Mouse (Mus musculus): ENCODE results near the gene Ms4a3. TPM values are rescaled to one million over a fixed set of nuclear protein-coding genes. Genes with fewer than 3 reads are reported as not detected.

Ms4a3 gene
- polyA plus RNA-seq, 1 experiment from 2014 or later = 14.7 TPM

GRCm38 (mm10) chr19:11623551-11623950 is 17.1 kb downstream of the Ms4a3 start, which contains the start of gene Ms4a2:
Ms4a2 (minus strand) TSS chr19:11623719.
- no peaks in the 10 kb centered on the region for H3K36me3 ChIP-seq
- H3K9me3 ChIP-seq (replicated peaks) = no peaks in the 10 kb centered on the region
- H3K9ac ChIP-seq = no peak within 1 kb of the TSS
- no peak within 1 kb of the TSS for H3K4me3 ChIP-seq (replicated peaks)
- H3K4me2 ChIP-seq = no peak within 1 kb of the TSS
- no peak within 1 kb of the TSS for H3K27ac ChIP-seq
- no peak for ATAC-seq (ENCODE audit: low read depth)
- no peak for DNase-seq
- 63% methylated on average over 2 of the region's 2 CpGs for WGBS (ENCODE audit: insufficient replicate concordance)
- no peaks in the 10 kb centered on the region for H3K27me3 ChIP-seq
- peaks cover 13% of the 10 kb centered on the region for H3K4me1 ChIP-seq (replicated peaks)

- no peak overlapping the region for H3K4me3 ChIP-seq (replicated peaks)
- no peaks in the 10 kb centered on the region for H3K27me3 ChIP-seq
- no peaks in the 10 kb centered on the region for H3K36me3 ChIP-seq
- no peak overlapping the region for H3K4me2 ChIP-seq
- peaks cover 30% of the 10 kb centered on the region for H3K4me1 ChIP-seq (replicated peaks)
- ATAC-seq (ENCODE audit: low read depth) = peak; percentile 87
- no peaks in the 10 kb centered on the region for H3K9me3 ChIP-seq (replicated peaks)
- no peak overlapping the region for H3K27ac ChIP-seq
- DNase-seq = no peak
- H3K9ac ChIP-seq = no peak overlapping the region
These were observed 22.7 kb downstream of the Ms4a3 start for GRCm38 (mm10) chr19:11617983-11618382.

GRCm38 (mm10) chr19:11614805-11615204 is 25.8 kb downstream of the Ms4a3 start:
- Histone ChIP-seq H3K4me2 (no peak overlapping the region), H3K9me3 (replicated peaks) (no peaks in the 10 kb centered on the region), H3K9ac (no peak overlapping the region), H3K27ac (no peak overlapping the region), H3K4me1 (replicated peaks) (peaks cover 44% of the 10 kb centered on the region), H3K27me3 (no peaks in the 10 kb centered on the region), H3K36me3 (no peaks in the 10 kb centered on the region), H3K4me3 (replicated peaks) (no peak overlapping the region)
- no peak for DNase-seq
- ATAC-seq (ENCODE audit: low read depth) = no peak
- 22% methylated on average over 2 of the region's 2 CpGs for WGBS (ENCODE audit: insufficient replicate concordance)

GRCm38 (mm10) chr19:11613776-11614443 is 26.7 kb downstream of the Ms4a3 start:
- WGBS (ENCODE audit: insufficient replicate concordance) = 49% methylated on average over 8 of the region's 8 CpGs
- ATAC-seq (ENCODE audit: low read depth) = 0 out of 2 replicates have a peak, but pooled peaks have one; percentile 30

GRCm38 (mm10) chr19:11613084-11613483 is 27.6 kb downstream of the Ms4a3 start:
- H3K4me1 ChIP-seq (replicated peaks) = peaks cover 35% of the 10 kb centered on the region
- H3K27me3 ChIP-seq = no peaks in the 10 kb centered on the region
- H3K9ac ChIP-seq = no peak overlapping the region
- H3K27ac ChIP-seq = no peak overlapping the region
- no peak overlapping the region for H3K4me2 ChIP-seq
- WGBS (ENCODE audit: insufficient replicate concordance) = 26% methylated on average over 1 of the region's 1 CpGs
- no peaks in the 10 kb centered on the region for H3K9me3 ChIP-seq (replicated peaks)
- ATAC-seq (ENCODE audit: low read depth) (no peak), DNase-seq (no peak)
- H3K36me3 ChIP-seq = no peaks in the 10 kb centered on the region
- H3K4me3 ChIP-seq (replicated peaks) = no peak overlapping the region

More at GRCm38 (mm10) chr19:11613776-11614443, 26.7 kb downstream of the Ms4a3 start:
- no peak overlapping the region for H3K4me2 ChIP-seq
- no peaks in the 10 kb centered on the region for H3K36me3 ChIP-seq
- no peak overlapping the region for H3K9ac ChIP-seq
- no peak overlapping the region for H3K27ac ChIP-seq
- H3K9me3 ChIP-seq (replicated peaks) = no peaks in the 10 kb centered on the region
- no peak overlapping the region for H3K4me3 ChIP-seq (replicated peaks)
- H3K27me3 ChIP-seq = no peaks in the 10 kb centered on the region
- DNase-seq = no peak
- H3K4me1 ChIP-seq (replicated peaks) = peaks cover 43% of the 10 kb centered on the region

GRCm38 (mm10) chr19:11612293-11612692 is 28.4 kb downstream of the Ms4a3 start:
- Histone ChIP-seq H3K36me3 (no peaks in the 10 kb centered on the region), H3K27me3 (no peaks in the 10 kb centered on the region), H3K4me3 (replicated peaks) (no peak overlapping the region), H3K9me3 (replicated peaks) (no peaks in the 10 kb centered on the region), H3K4me1 (replicated peaks) (peaks cover 27% of the 10 kb centered on the region), H3K27ac (no peak overlapping the region), H3K4me2 (no peak overlapping the region), H3K9ac (no peak overlapping the region)
- ATAC-seq (ENCODE audit: low read depth) (no peak), DNase-seq (no peak)
- 25% methylated on average over 2 of the region's 2 CpGs for WGBS (ENCODE audit: insufficient replicate concordance)

GRCm38 (mm10) chr19:11611541-11611945 is 29.1 kb downstream of the Ms4a3 start:
- Histone ChIP-seq H3K27me3 (no peaks in the 10 kb centered on the region), H3K9me3 (replicated peaks) (no peaks in the 10 kb centered on the region), H3K27ac (no peak overlapping the region), H3K36me3 (no peaks in the 10 kb centered on the region), H3K4me2 (no peak overlapping the region), H3K4me3 (replicated peaks) (no peak overlapping the region), H3K4me1 (replicated peaks) (peaks cover 27% of the 10 kb centered on the region), H3K9ac (no peak overlapping the region)
- ATAC-seq (ENCODE audit: low read depth) (peak; percentile 45; the same call in 1 of the 2 replicates), DNase-seq (peak; percentile 17)
- WGBS (ENCODE audit: insufficient replicate concordance) = 6% methylated on average over 6 of the region's 6 CpGs

- 3% methylated on average over 1 of the region's 1 CpGs for WGBS (ENCODE audit: insufficient replicate concordance)
These were observed 32.5 kb downstream of the Ms4a3 start for GRCm38 (mm10) chr19:11608172-11608571.

GRCm38 (mm10) chr19:11604603-11605002 is 36.0 kb downstream of the Ms4a3 start, which contains the start of gene Ms4a6d:
Ms4a6d (minus strand) TSS chr19:11604849.
- Histone ChIP-seq H3K27ac (no peak within 1 kb of the TSS), H3K4me3 (replicated peaks) (no peak within 1 kb of the TSS), H3K4me1 (replicated peaks) (no peaks in the 10 kb centered on the region), H3K4me2 (no peak within 1 kb of the TSS), H3K36me3 (no peaks in the 10 kb centered on the region), H3K9me3 (replicated peaks) (no peaks in the 10 kb centered on the region), H3K27me3 (no peaks in the 10 kb centered on the region), H3K9ac (no peak within 1 kb of the TSS)
- 56% methylated on average over 2 of the region's 2 CpGs for whole genome bisulfite sequencing (ENCODE audit: insufficient replicate concordance)
- no peak for DNase-seq
- no peak for ATAC-seq (ENCODE audit: low read depth)

More at GRCm38 (mm10) chr19:11608172-11608571, 32.5 kb downstream of the Ms4a3 start:
- H3K4me3 ChIP-seq (replicated peaks) = no peak overlapping the region
- ATAC-seq (ENCODE audit: low read depth) (no peak), DNase-seq (peak; percentile 9)
- H3K4me1 ChIP-seq (replicated peaks) = peaks cover 14% of the 10 kb centered on the region
- H3K4me2 ChIP-seq = no peak overlapping the region
- no peaks in the 10 kb centered on the region for H3K27me3 ChIP-seq
- no peaks in the 10 kb centered on the region for H3K36me3 ChIP-seq
- no peaks in the 10 kb centered on the region for H3K9me3 ChIP-seq (replicated peaks)
- H3K9ac ChIP-seq = no peak overlapping the region
- no peak overlapping the region for H3K27ac ChIP-seq

- Histone ChIP-seq H3K4me1 (replicated peaks) (no peaks in the 10 kb centered on the region), H3K27ac (no peak overlapping the region), H3K9ac (no peak overlapping the region), H3K4me2 (no peak overlapping the region), H3K36me3 (no peaks in the 10 kb centered on the region), H3K4me3 (replicated peaks) (no peak overlapping the region), H3K27me3 (no peaks in the 10 kb centered on the region), H3K9me3 (replicated peaks) (no peaks in the 10 kb centered on the region)
- DNase-seq (no peak), ATAC-seq (ENCODE audit: low read depth) (no peak)
- WGBS (ENCODE audit: insufficient replicate concordance) = 72% methylated on average over 2 of the region's 2 CpGs
These were observed 38.6 kb downstream of the Ms4a3 start for GRCm38 (mm10) chr19:11602026-11602425.

- H3K36me3 ChIP-seq = no peaks in the 10 kb centered on the region
- no peak for ATAC-seq (ENCODE audit: low read depth)
These were observed 39.3 kb downstream of the Ms4a3 start for GRCm38 (mm10) chr19:11601349-11601748.

GRCm38 (mm10) chr19:11589891-11590449 is 50.7 kb downstream of the Ms4a3 start:
- WGBS (ENCODE audit: insufficient replicate concordance) = 46% methylated on average over 2 of the region's 2 CpGs
- DNase-seq (no peak), ATAC-seq (ENCODE audit: low read depth) (no peak)
- Histone ChIP-seq H3K4me2 (no peak overlapping the region), H3K9ac (no peak overlapping the region), H3K27me3 (no peaks in the 10 kb centered on the region), H3K27ac (no peak overlapping the region), H3K9me3 (replicated peaks) (no peaks in the 10 kb centered on the region), H3K4me1 (replicated peaks) (no peaks in the 10 kb centered on the region), H3K36me3 (no peaks in the 10 kb centered on the region), H3K4me3 (replicated peaks) (no peak overlapping the region)

More at GRCm38 (mm10) chr19:11601349-11601748, 39.3 kb downstream of the Ms4a3 start:
- Histone ChIP-seq H3K4me2 (no peak overlapping the region), H3K27ac (no peak overlapping the region), H3K9ac (no peak overlapping the region), H3K9me3 (replicated peaks) (no peaks in the 10 kb centered on the region), H3K4me1 (replicated peaks) (no peaks in the 10 kb centered on the region), H3K27me3 (no peaks in the 10 kb centered on the region), H3K4me3 (replicated peaks) (no peak overlapping the region)
- WGBS (ENCODE audit: insufficient replicate concordance) = 70% methylated on average over 3 of the region's 3 CpGs
- DNase-seq = no peak
